Mouse (Mus musculus) left cerebral cortex, postnatal 10 days (tissue): ENCODE measurements at regions not wholly inside any gene's neighbourhood (a gene's known extent, or its start where the extent isn't known, plus 50 kb on each side); places are given as distances from the start of the nearest gene placed in this dataset.
A peak's percentile ranks its signal among the peaks of the same experiment; 100 is the strongest.
"Not testable (repeated sequence)": the region's sequence is repeated elsewhere in the genome, so short reads cannot be mapped to it uniquely, and the experiment has no call there.

Experiments used
- DNase-seq, 2 experiments: peaks; one replicate each; pipeline ENCODE4 v3.0.0; 2021 to 2022; ENCODE audit warnings: low spot score in 2 of 2, mixed read lengths in 1 of 2; ENCODE audit errors: extremely low spot score in 1 of 2
- intact Hi-C: fragments of 180-260 bp; cut with DNase I; formaldehyde crosslinking; loops from one replicate; pipeline ENCODE4 v1.15.1; 2025

GRCm38 (mm10) chr1:101524447-101524846 lies 1751.9 kb downstream of the Cntnap5b start:
- DNase-seq = peak in 1 of 2 experiments; percentile 1
- intact Hi-C loops = no loop called here

DNA sequence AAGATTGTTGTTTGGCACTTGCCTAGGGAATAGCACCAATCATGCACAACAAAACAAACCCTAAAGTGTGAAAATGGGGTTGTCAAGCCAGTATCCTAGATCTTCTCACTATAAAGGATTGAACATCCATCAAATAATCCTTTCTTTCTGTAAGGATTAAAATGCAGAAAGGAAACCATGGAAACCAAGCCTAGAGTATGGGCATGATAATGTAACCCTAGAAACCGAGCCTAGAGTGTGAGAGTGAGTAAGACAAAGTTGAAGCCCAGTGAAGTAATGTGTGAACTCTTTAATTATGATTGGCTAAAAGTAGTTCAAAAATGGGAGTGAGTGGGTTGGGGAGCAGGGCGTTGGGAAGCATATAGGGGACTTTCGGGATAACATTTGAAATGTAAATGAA lies 1757.4 kb downstream of the Cntnap5b start:
- no peak for DNase-seq
- intact Hi-C loops = no loop called here

DNA sequence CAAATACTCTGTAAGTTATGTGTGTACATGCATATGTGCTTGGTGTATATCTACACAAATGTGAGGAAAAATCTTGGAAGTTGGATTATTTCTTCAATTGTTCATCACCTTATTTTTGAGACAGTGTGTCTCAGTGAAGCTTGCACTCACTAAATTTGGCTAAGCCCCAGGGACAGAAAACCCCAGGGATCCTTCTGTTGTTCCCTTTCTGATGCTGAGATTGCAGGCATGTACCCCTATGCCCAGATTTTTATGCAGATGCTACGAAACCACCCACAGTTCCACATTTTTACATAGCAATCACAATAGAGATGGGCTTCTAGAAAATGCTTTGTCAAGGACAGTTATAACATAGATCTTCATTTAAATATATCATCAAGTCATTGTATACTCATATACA lies 1799.7 kb downstream of the Cntnap5b start:
- intact Hi-C loops = no loop called here
- DNase-seq = no peak

DNA sequence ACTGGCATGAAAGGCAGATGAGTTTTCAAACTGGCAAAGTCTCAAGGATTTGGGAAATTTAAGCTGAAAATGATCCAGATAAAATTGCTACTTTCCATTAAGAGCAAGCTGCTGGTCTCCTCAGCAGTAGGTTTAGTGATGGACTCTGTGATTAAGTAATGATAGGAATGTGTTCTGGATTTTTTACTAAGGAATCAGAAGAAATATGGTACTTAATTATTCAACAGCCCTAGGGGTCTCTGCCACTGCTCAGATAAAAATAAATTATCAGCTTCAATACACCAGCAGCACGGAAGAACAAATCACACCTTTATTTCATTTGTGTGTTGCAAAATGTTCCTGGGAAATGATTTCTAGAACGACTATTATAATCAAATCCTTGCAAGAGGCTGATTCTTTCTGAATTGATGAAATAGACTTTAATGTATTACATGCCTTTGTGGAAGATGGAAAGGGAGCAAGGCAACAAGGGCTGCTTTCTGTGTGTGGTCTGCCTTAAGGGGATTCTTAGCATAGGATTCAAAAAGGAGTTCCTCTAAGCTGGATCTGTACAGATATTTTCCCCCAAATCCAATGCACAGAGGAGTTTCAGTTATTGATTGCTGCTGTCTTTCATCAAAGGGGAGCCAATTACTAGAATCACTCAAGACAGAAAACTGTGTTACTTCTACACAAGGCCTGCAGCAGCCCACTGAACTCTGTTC lies 1812.9 kb downstream of the Cntnap5b start:
- intact Hi-C loops = no loop called here
- no peak for DNase-seq

- intact Hi-C loops = no loop called here
- DNase-seq = no peak
Measured at GRCm38 (mm10) chr1:101628461-101628860, 1855.9 kb downstream of the Cntnap5b start.

GRCm38 (mm10) chr1:101629006-101629405 lies 1856.4 kb downstream of the Cntnap5b start:
- no peak for DNase-seq
- intact Hi-C loops = no loop called here

GRCm38 (mm10) chr1:101664287-101664686 lies 1891.7 kb downstream of the Cntnap5b start:
- DNase-seq, intact Hi-C loops: not testable (repeated sequence)

- DNase-seq = no peak
Measured at GRCm38 (mm10) chr1:101683772-101684434, 1911.3 kb downstream of the Cntnap5b start.

DNA sequence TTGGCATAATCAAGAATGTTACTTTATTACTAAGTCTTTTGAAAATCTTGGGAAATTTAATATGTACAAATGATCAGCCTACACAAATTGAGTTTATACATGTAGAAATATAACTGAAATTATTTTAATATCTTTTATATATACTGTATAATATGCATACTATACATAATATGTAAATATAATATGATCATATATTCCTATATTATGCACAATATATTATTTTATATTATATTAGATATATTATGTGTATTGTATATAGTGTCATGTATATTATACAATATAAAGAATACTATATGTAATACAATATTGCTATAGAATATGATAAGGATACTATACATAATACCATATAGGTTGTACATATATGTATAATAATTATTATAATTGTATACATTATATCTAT lies 1912.4 kb downstream of the Cntnap5b start:
- no peak for DNase-seq
- intact Hi-C loops = no loop called here

More at GRCm38 (mm10) chr1:101683772-101684434, 1911.3 kb downstream of the Cntnap5b start:
- intact Hi-C loops = no loop called here
